Mouse (Mus musculus) left cerebral cortex, adult 2 months (tissue): Measurements from ENCODE around the gene Rabgap1l. TPM values are rescaled to one million over a fixed set of nuclear protein-coding genes. Genes with fewer than 3 reads are reported as not detected.

Source experiments
- DNase-seq, 2 experiments: peaks; one replicate each; pipeline ENCODE4 v3.0.0; 2021 to 2022; ENCODE audit warnings: low spot score in 2 of 2, mixed read lengths in 1 of 2; ENCODE audit errors: extremely low spot score in 1 of 2
- H3K27ac ChIP-seq: fragments of 200-600 bp; 2 replicates; pipeline ENCODE4 v1.8.1; 2022
- H3K4me3 ChIP-seq: fragments of 200-600 bp; 2 replicates; pipeline ENCODE4 v1.8.1; 2022
- CTCF ChIP-seq: fragments of 200-600 bp; IDR thresholded peaks from 2 replicates; pipeline ENCODE4 v1.8.1; 2022; ENCODE audit warnings: antibody characterized with exemption, mild to moderate bottlenecking, moderate library complexity
- intact Hi-C: fragments of 180-260 bp; cut with DNase I; formaldehyde crosslinking; loops from one replicate; pipeline ENCODE4 v1.15.1; 2025
- total RNA-seq, 2 experiments: library from RNA; stranded (reverse); gene quantifications; 2 replicates each; pipeline ENCODE4 v1.2.3; 2021

Rabgap1l gene
- total RNA-seq, 2 experiments from 2014 or later, result 195 to 202 TPM

GRCm38 (mm10) chr1:160561381-160561780 lies 231.6 kb downstream of the Rabgap1l start:
- no peak overlapping the region for H3K4me3 ChIP-seq
- no peak for DNase-seq
- TF ChIP-seq CTCF, result peak; percentile 69
- intact Hi-C loops, result loop anchor here (2.0 to 5.0 kb wide), 2 partner anchors 153 to 159 kb away; no protein-coding TSS in a partner anchor
- no peak overlapping the region for H3K27ac ChIP-seq

- no peak for TF ChIP-seq CTCF
- intact Hi-C loops, result no loop called here
- H3K27ac ChIP-seq, result no peak overlapping the region
- no peak for DNase-seq
- no peak overlapping the region for H3K4me3 ChIP-seq
Measured at GRCm38 (mm10) chr1:160550636-160551035, 242.4 kb downstream of the Rabgap1l start.

- no peak overlapping the region for H3K4me3 ChIP-seq
- peak; percentile 24 to 28 for DNase-seq
- intact Hi-C loops, result loop anchor here (2.0 kb wide), 1 partner anchor 83 kb away; no protein-coding TSS in a partner anchor
- TF ChIP-seq CTCF, result no peak; the same call in 1 of the 2 replicates
- peak overlapping the region; percentile 80 for H3K27ac ChIP-seq
Measured at GRCm38 (mm10) chr1:160547934-160548876, 244.8 kb downstream of the Rabgap1l start.

GRCm38 (mm10) chr1:160535649-160536048 lies 257.4 kb downstream of the Rabgap1l start:
- intact Hi-C loops, result no loop called here
- H3K4me3 ChIP-seq, result no peak overlapping the region
- TF ChIP-seq CTCF, result no peak

GRCm38 (mm10) chr1:160534571-160535335 lies 258.3 kb downstream of the Rabgap1l start:
- TF ChIP-seq CTCF, result no peak
- Histone ChIP-seq H3K27ac (peak overlapping the region; percentile 12; the same call in 1 of the 2 replicates), H3K4me3 (no peak overlapping the region)
- peak; percentile 25 to 40 for DNase-seq
- intact Hi-C loops, result no loop called here

More at GRCm38 (mm10) chr1:160535649-160536048, 257.4 kb downstream of the Rabgap1l start:
- DNase-seq, result no peak
- no peak overlapping the region; the same call in 1 of the 2 replicates for H3K27ac ChIP-seq

GRCm38 (mm10) chr1:160533209-160533820 lies 259.7 kb downstream of the Rabgap1l start:
- intact Hi-C loops, result no loop called here
- no peak overlapping the region for H3K4me3 ChIP-seq
- no peak overlapping the region for H3K27ac ChIP-seq
- no peak for DNase-seq
- TF ChIP-seq CTCF, result no peak

- intact Hi-C loops, result no loop called here
- DNase-seq, result peak; percentile 45
- peak; percentile 20 for TF ChIP-seq CTCF
- Histone ChIP-seq H3K27ac (no peak overlapping the region), H3K4me3 (no peak overlapping the region)
Measured at GRCm38 (mm10) chr1:160531402-160531801, 261.6 kb downstream of the Rabgap1l start.

- Histone ChIP-seq H3K4me3 (no peak overlapping the region), H3K27ac (no peak overlapping the region)
- TF ChIP-seq CTCF, result no peak
- no peak for DNase-seq
- intact Hi-C loops, result no loop called here
Measured at GRCm38 (mm10) chr1:160521918-160522317, 271.1 kb downstream of the Rabgap1l start.

GRCm38 (mm10) chr1:160520665-160521064 lies 272.3 kb downstream of the Rabgap1l start:
- H3K4me3 ChIP-seq, result no peak overlapping the region
- TF ChIP-seq CTCF, result no peak
- intact Hi-C loops, result no loop called here
- no peak for DNase-seq
- H3K27ac ChIP-seq, result no peak overlapping the region

GRCm38 (mm10) chr1:160519896-160520465 lies 273.0 kb downstream of the Rabgap1l start:
- no peak for TF ChIP-seq CTCF
- Histone ChIP-seq H3K27ac (no peak overlapping the region), H3K4me3 (no peak overlapping the region)
- DNase-seq, result no peak
- intact Hi-C loops, result no loop called here

GRCm38 (mm10) chr1:160518552-160518951 lies 274.5 kb downstream of the Rabgap1l start:
- Histone ChIP-seq H3K4me3 (no peak overlapping the region), H3K27ac (no peak overlapping the region)
- DNase-seq, result no peak
- no peak for TF ChIP-seq CTCF
- intact Hi-C loops, result no loop called here
